Mouse (Mus musculus) intestine, postnatal 0 days (tissue): Measurements from ENCODE around the gene Mindy4. TPM values are rescaled to one million over a fixed set of nuclear protein-coding genes. Genes with fewer than 3 reads are reported as not detected.

ENCODE experiments used
- ATAC-seq: fragments of 200-750 bp; cut with Nextera tagmentation; 2 replicates; pipeline ENCODE4 v1.8.0; 2017; ENCODE audit warnings: mild to moderate bottlenecking, moderate TSS enrichment, moderate library complexity
- H3K27ac ChIP-seq: fragments of 300-500 bp; sonication (generic); 2 replicates; pipeline ENCODE4 v1.5.1; 2014; ENCODE audit warnings: mild to moderate bottlenecking, low read depth, low read length, moderate library complexity
- H3K27me3 ChIP-seq: fragments of 300-500 bp; sonication (generic); replicated peaks from 2 replicates; pipeline ENCODE4 v1.6.1; 2014; ENCODE audit warnings: low read length, mixed read lengths; ENCODE audit not compliant: control insufficient read depth, insufficient read depth
- H3K36me3 ChIP-seq: fragments of 300-500 bp; sonication (generic); 2 replicates; pipeline ENCODE4 v1.6.1; 2014; ENCODE audit warnings: mild to moderate bottlenecking, moderate library complexity; ENCODE audit not compliant: control insufficient read depth, insufficient read depth
- H3K4me1 ChIP-seq: fragments of 300-500 bp; sonication (generic); replicated peaks from 2 replicates; pipeline ENCODE4 v1.6.1; 2014; ENCODE audit warnings: antibody characterized with exemption, low read length, mixed read lengths; ENCODE audit not compliant: control insufficient read depth, insufficient read depth
- H3K4me2 ChIP-seq: fragments of 300-500 bp; sonication (generic); replicated peaks from 2 replicates; pipeline ENCODE4 v1.6.1; 2014; ENCODE audit warnings: low read depth, mild to moderate bottlenecking, moderate library complexity
- H3K4me3 ChIP-seq: fragments of 300-500 bp; sonication (generic); 2 replicates; pipeline ENCODE4 v1.5.1; 2014; ENCODE audit warnings: low read depth, low read length
- H3K9ac ChIP-seq: fragments of 300-500 bp; sonication (generic); 2 replicates; pipeline ENCODE4 v1.6.1; 2014; ENCODE audit warnings: mild to moderate bottlenecking, low read depth, low read length
- H3K9me3 ChIP-seq: fragments of 300-500 bp; sonication (generic); 2 replicates; pipeline ENCODE4 v1.6.1; 2016; ENCODE audit warnings: mixed run types; ENCODE audit not compliant: control insufficient read depth
- CTCF ChIP-seq: sonication (generic); IDR thresholded peaks from 2 replicates; pipeline ENCODE4 v1.5.1; 2016; ENCODE audit warnings: low read depth, mild to moderate bottlenecking, control low read depth, antibody characterized with exemption, moderate library complexity
- WGBS: fragments of 180-500 bp; shearing (Covaris S2); extraction: QIAGEN DNeasy Blood & Tissue Kit; methylation state at CpG from one replicate; pipeline ENCODE4 v1.1.7; 2014; 5-methylcytosine and 5-hydroxymethylcytosine counted together
- polyA plus RNA-seq: library from polyadenylated mRNA; unstranded; fragments of >200 nt; fragmentation: Nextera tagmentation; extraction: Ambion mirVana; gene quantifications from 2 replicates; pipeline ENCODE4 v1.2.1, GENCODE M21; 2015

Mindy4 gene
- polyA plus RNA-seq, 1 experiment from 2014 or later, result 2.1 TPM

DNA sequence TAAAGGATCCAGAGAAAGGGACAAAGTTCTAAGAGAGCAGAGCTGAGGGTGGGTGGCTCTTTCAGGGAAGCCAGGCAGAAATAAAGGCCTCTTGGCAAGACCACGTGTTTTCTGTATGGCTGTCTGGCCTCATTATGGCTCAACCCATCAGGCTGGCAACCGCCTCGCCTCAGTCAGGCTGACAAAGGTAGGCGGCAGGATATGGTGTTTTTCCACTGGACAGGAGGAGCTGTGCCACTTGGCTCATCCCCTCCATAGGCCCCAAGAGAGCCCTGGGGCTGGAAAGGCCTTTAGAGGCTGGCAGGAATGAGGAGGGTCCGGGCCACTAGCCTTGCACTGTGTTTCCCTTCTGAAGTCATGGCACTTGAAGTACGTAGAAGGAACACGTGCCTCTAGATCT is 69.8 kb downstream of the Mindy4 start:
- WGBS, result 86% methylated on average over 7 of the region's 7 CpGs
- Histone ChIP-seq H3K4me2 (no peak overlapping the region), H3K4me1 (peaks cover 3% of the 10 kb centered on the region; the same call in 1 of the 2 replicates), H3K9me3 (no peaks in the 10 kb centered on the region), H3K9ac (no peak overlapping the region), H3K36me3 (no peaks in the 10 kb centered on the region; the same call in 1 of the 2 replicates), H3K27ac (no peak overlapping the region), H3K27me3 (no peaks in the 10 kb centered on the region), H3K4me3 (no peak overlapping the region)
- TF ChIP-seq CTCF, result no peak
- no peak for ATAC-seq

DNA sequence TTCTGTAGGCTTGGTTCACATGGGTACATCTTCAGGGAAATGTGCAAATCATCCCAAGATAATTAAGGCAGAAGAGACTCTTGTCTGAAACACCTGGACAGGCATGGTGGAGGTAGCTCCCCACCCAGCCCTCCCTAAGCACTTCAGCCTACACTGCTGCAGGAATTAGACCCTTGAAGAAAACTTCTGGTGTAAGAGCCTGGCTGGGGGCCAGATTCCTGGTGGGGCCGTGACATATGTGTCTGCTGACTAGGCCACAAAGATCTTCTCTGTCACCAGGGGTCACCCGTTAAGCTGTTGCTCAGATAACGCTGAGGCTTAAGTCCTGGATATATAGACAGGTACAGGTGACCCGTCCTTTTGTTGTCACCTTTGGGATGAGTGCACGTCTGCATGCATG is 70.3 kb downstream of the Mindy4 start:
- Histone ChIP-seq H3K4me1 (peaks cover 6% of the 10 kb centered on the region), H3K4me2 (no peak overlapping the region), H3K9ac (no peak overlapping the region), H3K9me3 (no peaks in the 10 kb centered on the region), H3K27ac (no peak overlapping the region), H3K4me3 (no peak overlapping the region), H3K36me3 (no peaks in the 10 kb centered on the region; the same call in 1 of the 2 replicates), H3K27me3 (no peaks in the 10 kb centered on the region)
- WGBS, result 65% methylated on average over 5 of the region's 5 CpGs
- no peak for TF ChIP-seq CTCF
- no peak for ATAC-seq

DNA sequence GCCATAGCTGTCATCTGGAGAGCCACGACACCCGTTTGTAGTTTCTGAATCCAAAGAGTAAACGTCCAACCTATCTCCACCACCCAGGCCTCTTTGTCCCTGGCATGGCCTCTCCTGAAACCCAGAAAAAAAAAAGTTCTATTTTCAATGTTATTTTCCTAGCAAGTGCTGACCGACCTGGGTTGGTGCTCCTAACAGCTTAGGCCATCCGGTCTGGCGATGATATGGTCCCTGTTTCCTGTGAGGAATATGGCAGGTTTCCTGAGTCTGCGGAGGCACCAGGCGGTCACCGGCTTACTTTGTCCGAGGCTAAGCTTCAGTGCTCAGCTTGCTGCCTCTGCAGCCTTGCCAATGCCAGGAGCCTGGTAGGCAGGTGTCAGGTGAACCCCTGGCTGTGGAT is 71.8 kb downstream of the Mindy4 start:
- no peak for TF ChIP-seq CTCF
- Histone ChIP-seq H3K27me3 (no peaks in the 10 kb centered on the region), H3K36me3 (no peaks in the 10 kb centered on the region; the same call in 1 of the 2 replicates), H3K4me1 (peaks cover 6% of the 10 kb centered on the region), H3K9me3 (no peaks in the 10 kb centered on the region), H3K27ac (no peak overlapping the region), H3K4me2 (no peak overlapping the region), H3K4me3 (no peak overlapping the region), H3K9ac (no peak overlapping the region)
- WGBS, result 82% methylated on average over 10 of the region's 10 CpGs
- no peak for ATAC-seq

DNA sequence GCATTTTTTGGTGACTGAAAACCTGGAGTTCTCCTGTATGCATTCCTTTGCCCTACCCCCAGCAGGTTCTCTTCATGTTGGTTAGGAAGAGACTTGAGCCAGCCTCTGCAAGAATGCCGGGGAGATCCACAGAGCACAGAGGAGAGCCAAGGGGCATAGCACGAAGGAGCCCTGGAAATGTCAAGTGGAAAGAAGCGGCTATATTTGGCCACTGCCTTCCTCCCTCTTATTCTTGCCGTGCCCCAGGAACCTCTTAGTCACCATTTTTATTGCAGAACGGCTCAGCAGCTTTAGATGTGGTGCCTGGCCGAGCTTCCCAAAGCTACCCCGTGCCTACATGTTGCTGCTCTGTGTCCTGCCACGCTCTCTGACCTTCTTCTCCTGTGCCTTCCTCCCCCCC is 72.6 kb downstream of the Mindy4 start:
- no peak overlapping the region for H3K4me3 ChIP-seq
- no peak for ATAC-seq

DNA sequence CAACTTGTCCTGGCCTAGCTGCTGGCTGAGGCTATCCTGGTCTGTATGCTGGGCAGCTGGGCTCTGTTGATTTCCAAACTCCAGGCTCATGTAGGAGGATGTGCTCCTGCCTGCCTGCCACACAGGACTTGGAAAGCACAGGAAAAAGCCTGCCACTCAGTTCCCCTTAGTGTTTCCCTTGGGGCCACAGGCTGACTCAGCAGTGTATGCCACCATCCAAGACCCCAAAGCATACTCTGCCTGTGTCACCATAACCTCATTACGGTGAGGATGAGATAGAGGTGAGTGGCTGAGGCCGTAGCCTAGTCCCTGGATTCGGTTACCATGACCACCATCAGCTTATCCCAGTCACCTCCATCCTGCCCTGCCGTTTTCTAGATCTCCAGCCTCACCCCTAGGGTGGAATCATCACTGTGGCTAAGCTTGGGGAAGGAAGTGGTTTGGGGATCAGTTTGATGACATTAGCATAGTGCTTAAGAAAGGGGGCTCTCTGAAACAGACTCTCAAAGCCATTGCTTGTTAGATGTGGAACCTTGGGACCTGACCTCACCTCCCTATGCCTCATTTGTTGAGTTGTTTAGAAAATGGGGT is 73.6 kb downstream of the Mindy4 start:
- no peak overlapping the region for H3K4me3 ChIP-seq
- WGBS, result 82% methylated on average over 4 of the region's 4 CpGs
- peaks cover 6% of the 10 kb centered on the region for H3K4me1 ChIP-seq

More for the DNA sequence above, 72.6 kb downstream of the Mindy4 start:
- Histone ChIP-seq H3K9me3 (no peaks in the 10 kb centered on the region), H3K36me3 (no peaks in the 10 kb centered on the region; the same call in 1 of the 2 replicates), H3K4me1 (peaks cover 6% of the 10 kb centered on the region), H3K4me2 (no peak overlapping the region), H3K27ac (no peak overlapping the region), H3K9ac (no peak overlapping the region), H3K27me3 (no peaks in the 10 kb centered on the region)
- 60% methylated on average over 8 of the region's 8 CpGs for WGBS
- TF ChIP-seq CTCF, result no peak

DNA sequence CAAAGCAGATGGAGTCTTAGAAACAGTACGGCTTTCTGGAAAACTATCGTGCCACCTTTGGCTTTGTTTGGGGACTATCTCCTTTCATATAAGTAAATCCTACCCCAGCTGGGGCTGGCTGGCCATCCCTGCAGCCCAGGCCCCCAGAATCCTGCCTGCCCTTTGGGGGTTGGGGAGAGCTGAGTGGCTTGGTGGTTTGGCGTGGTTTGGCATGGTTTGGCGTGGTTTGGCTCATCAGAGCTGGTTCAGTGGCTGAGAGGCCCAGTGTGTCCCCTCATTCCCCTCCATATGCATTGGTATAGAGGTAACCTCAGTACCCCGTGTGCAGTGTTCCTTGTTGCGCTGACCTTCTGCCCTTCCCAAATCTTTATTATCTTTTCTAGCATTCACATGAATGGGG is 74.9 kb downstream of the Mindy4 start:
- H3K9ac ChIP-seq, result no peak overlapping the region
- no peaks in the 10 kb centered on the region for H3K27me3 ChIP-seq
- ATAC-seq, result no peak
- H3K27ac ChIP-seq, result no peak overlapping the region
- H3K4me2 ChIP-seq, result no peak overlapping the region
- no peak overlapping the region for H3K4me3 ChIP-seq
- no peak for TF ChIP-seq CTCF
- no peaks in the 10 kb centered on the region; the same call in 1 of the 2 replicates for H3K36me3 ChIP-seq
- H3K4me1 ChIP-seq, result peaks cover 6% of the 10 kb centered on the region
- H3K9me3 ChIP-seq, result no peaks in the 10 kb centered on the region
- 71% methylated on average over 6 of the region's 6 CpGs for WGBS

More for the DNA sequence above, 73.6 kb downstream of the Mindy4 start:
- H3K4me2 ChIP-seq, result no peak overlapping the region
- no peaks in the 10 kb centered on the region for H3K27me3 ChIP-seq
- H3K9ac ChIP-seq, result no peak overlapping the region
- H3K9me3 ChIP-seq, result no peaks in the 10 kb centered on the region
- ATAC-seq, result no peak
- no peak for TF ChIP-seq CTCF
- H3K27ac ChIP-seq, result no peak overlapping the region
- H3K36me3 ChIP-seq, result no peaks in the 10 kb centered on the region; the same call in 1 of the 2 replicates

DNA sequence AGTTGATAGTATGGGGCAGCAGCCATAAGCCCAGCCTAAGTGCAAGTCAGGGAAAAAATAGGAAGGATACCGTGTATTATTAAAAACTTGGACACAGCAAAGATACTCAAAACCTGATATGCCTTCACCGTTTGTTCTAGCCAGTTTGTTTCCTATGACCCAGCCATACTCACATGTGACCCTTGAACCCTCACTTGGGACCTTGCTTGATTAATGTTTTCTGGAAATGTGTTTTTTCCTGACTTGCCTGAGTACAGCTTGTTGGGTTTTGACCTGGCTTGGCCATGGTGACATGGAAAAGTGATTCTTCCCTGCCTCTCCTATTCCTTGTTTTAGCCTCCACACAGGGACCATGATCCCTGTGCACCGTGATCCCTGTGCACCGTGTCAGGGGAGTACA is 75.3 kb downstream of the Mindy4 start:
- no peak overlapping the region for H3K27ac ChIP-seq
- ATAC-seq, result no peak
- 55% methylated on average over 4 of the region's 4 CpGs for WGBS
- no peak for TF ChIP-seq CTCF
- H3K4me2 ChIP-seq, result no peak overlapping the region
- no peaks in the 10 kb centered on the region for H3K27me3 ChIP-seq
- H3K36me3 ChIP-seq, result no peaks in the 10 kb centered on the region; the same call in 1 of the 2 replicates
- H3K4me3 ChIP-seq, result no peak overlapping the region
- H3K9ac ChIP-seq, result no peak overlapping the region
- peaks cover 6% of the 10 kb centered on the region for H3K4me1 ChIP-seq
- H3K9me3 ChIP-seq, result no peaks in the 10 kb centered on the region
